Mouse (Mus musculus): ENCODE data around the gene A630095N17Rik.
"Not testable (repeated sequence)": the region's sequence is repeated elsewhere in the genome, so short reads cannot be mapped to it uniquely, and the experiment has no call there.

The A630095N17Rik gene

DNA sequence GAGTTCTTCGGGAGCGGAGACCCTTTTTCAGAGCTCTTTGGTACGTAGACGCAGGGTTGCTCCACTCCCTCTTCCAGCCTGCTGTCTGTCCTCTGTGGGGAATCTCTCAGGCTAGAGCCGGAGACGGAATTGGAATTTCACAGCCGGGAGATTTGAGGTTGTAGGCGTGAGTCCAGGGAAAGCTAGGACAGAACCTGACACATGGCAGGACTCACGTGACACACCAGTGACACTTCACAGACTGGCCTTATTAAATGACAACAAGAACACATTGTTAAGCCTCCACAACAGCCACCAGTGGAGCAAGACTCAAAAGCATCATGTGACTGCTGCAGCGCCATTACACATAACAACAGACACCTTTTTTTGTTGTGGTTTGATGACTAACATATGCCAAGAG lies 7.7 kb upstream of the A630095N17Rik start:
- no peak for DNase-seq

GRCm38 (mm10) chr1:75236117-75237050 lies 4.5 kb upstream of the A630095N17Rik start, which contains the start of gene Dnajb2:
Gene Dnajb2, plus strand, starts transcription at chr1:75236406.
- peak; percentile 80 to 85 for DNase-seq

GRCm38 (mm10) chr1:75234606-75235005 lies 2.7 kb upstream of the A630095N17Rik start:
- peak; percentile 63 to 66 for DNase-seq

DNA sequence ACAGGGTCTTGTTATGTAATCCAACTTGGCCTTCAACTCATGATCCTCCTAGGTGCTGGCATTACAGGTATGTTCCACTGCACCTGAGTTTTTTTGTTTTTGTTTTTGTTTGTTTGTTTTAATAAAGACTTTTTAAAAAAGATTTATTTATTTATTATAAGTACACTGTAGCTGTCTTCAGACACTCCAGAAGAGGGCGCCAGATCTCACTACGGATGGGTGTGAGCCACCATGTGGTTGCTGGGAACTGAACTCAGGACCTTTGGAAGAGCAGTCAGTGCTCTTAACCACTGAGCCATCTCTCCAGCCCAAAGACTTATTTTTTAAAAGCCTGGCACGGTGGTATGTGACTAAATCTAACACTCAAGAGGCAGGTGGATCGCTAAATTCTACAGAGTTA lies 587 bp upstream of the A630095N17Rik start:
- not testable (repeated sequence) for DNase-seq

DNA sequence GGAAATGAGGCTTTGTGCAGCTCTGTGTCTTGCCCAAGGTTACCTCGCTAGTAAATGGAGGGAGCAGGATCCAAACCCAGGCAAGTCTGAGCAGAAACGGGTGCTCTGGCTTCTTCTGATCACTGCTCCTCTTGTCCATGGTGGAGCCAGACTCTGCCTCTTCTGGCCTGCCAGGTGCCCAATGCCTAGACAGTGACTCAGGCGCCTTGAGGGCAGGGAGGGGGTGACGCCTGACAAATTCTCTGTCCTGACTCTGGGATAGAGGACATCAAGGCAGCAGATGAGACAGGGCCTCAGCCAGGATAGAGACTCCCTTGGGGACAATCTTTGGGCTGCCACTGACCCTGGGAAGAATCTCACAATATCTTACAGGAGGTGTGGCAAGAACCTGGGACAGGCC lies 678 bp downstream of the A630095N17Rik start:
- no peak for DNase-seq

DNA sequence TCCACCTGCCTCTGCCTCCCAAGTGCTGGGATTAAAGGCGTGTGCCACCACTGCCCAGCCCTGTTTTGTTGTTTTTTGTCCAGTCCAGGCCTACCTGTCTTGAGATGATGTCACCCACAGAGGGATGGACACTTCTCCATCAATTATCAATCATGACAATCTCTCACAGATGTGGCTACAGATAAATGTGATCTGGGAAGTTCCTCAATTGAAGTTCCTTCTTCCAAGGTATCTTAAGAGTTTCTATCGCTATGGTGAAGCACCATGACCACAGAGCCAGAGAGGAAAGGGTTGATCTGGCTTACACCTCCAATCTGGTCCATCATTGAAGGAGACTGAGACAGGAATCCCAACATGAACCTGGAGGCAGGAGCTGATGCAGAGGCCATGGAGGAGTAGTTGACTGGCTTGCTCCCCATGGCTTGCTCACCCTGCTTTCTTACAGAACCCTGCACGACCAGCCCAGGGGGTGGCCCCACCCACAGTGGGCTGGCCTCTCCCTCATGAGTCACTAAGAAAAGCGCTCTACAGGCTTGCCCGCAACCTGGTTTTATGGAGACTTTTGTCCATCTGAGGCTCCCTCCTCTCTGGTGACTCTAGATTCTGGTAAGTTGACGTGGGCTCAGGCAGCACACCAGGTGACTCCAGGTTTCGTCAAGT lies 1.4 kb downstream of the A630095N17Rik start:
- DNase-seq = no peak

- DNase-seq = no peak
Observed at GRCm38 (mm10) chr1:75229158-75229557, 2.7 kb downstream of the A630095N17Rik start.

DNA sequence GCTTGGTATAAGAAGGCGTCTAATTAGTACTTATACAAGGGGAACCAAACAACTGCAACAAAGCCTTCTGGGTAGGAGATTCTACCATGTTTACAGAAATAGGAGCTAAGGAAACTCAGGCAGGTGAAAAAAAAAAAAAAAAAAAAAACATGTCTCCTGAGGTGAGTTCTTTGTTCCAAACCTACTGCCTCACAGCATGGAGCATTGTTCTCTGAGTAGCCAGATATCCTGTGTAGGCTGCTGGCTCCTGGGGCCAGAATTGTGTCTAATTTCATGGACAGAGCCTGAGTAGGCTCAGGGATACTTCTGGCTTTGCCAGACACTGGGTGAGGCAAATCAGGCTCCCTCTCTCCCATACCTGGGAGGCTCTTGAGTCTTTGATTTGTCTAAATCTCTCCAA lies 4.2 kb downstream of the A630095N17Rik start:
- DNase-seq = no peak

DNA sequence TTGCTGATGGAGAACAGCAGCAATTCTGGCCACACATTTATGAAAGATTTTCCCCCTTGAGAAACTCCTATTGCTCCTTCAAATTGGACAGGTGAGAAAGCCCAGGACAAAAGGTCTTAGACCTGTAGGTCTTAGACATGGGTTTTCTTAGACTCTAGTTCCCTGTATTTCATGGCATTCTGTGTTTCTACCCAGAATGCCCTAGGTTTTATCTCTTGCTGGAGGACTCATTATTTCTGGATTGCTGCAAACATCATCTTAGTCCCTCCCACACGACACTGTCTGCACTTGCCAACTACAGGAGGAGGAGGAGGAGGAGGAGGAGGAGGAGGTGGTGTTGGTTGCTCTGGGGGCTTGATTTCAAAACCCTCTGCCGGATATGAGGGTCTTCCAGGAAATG lies 5.8 kb downstream of the A630095N17Rik start:
- DNase-seq = no peak

DNA sequence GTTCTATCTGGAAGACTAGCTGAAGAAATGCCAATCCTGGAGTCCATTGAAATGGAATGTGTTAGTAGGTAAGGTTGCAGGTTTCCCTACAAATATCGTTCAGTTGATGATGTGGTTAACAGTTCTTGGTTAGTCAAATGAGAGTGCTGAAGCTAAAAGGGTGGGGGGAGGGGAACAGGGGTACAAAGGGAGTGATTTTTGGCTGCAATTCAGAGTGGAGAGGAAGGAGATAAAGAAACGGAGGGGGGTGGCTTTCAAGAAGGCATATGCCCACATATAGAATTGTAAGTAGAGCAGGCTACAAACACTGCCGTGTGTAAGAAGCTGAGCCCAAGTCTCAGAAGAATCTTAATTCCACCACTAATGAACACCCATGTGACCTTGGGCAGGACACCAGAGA lies 6.4 kb downstream of the A630095N17Rik start:
- no peak for DNase-seq

- DNase-seq = no peak
Observed at GRCm38 (mm10) chr1:75223532-75223931, 8.4 kb downstream of the A630095N17Rik start.

- no peak for DNase-seq
Observed at GRCm38 (mm10) chr1:75222926-75223325, 9.0 kb downstream of the A630095N17Rik start.

DNA sequence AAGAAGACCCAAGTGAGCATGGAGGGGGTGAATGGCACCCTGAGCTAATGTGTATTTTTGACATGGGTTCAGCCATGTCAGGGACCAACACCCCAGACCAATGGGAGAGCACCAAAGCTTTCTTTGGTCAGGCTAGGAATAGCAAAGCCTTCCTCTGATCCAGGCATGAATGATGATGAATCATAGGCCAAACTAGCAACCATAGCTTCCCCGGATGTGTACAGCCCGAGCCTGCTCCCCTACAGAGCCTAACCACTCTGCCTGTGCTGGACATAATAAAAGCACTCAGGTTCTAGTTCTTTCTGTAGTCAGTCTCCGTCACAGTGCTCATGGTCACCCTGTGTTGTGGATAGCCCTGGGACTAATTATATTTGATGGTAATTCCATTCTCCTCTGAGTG lies 10.4 kb downstream of the A630095N17Rik start:
- DNase-seq = no peak

DNA sequence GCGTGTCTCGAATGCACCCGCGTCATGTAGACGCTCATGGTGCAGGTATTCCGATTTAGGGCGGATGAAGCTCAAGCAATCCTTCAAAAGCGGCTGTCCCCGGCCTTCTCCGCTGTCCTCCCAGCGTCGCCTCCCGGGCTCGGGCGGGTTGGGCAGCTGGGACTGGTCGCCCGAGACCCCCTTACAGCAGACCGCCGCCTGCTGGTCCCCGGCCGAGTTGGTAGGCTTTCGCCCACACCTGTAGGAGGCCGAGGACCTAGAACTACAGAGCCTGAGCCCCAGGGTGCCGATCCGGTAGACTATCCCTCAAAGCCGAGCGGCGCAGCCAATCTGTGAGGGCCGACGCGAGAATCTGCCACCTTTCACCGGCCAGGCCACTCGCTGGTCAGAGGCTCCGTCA lies 12.4 kb downstream of the A630095N17Rik start, which contains the start of gene Tuba4a:
Gene Tuba4a, minus strand, starts transcription at position 335 of the 400 bp plus-strand sequence.
- no peak for DNase-seq

DNA sequence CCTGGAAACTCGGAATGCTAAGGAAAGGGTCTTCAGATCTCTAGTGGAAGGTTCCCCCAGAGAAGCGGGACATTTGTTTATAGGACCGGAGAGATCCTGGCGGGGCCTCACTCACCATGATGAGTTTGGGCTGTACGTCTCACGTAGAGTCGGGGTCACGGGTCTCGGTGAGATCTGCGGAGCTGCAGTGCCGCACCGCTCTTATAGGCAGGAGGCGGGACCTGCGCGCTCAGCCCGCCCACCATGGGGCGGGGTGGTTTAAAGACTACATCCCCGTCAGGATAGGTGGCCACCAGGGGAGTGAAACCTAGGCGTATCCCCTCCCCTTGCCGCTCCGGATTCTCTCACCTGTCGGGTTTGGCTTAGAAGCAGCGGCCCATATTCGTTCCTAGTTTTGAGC lies 12.8 kb downstream of the A630095N17Rik start:
- peak; percentile 93 to 98 for DNase-seq

DNA sequence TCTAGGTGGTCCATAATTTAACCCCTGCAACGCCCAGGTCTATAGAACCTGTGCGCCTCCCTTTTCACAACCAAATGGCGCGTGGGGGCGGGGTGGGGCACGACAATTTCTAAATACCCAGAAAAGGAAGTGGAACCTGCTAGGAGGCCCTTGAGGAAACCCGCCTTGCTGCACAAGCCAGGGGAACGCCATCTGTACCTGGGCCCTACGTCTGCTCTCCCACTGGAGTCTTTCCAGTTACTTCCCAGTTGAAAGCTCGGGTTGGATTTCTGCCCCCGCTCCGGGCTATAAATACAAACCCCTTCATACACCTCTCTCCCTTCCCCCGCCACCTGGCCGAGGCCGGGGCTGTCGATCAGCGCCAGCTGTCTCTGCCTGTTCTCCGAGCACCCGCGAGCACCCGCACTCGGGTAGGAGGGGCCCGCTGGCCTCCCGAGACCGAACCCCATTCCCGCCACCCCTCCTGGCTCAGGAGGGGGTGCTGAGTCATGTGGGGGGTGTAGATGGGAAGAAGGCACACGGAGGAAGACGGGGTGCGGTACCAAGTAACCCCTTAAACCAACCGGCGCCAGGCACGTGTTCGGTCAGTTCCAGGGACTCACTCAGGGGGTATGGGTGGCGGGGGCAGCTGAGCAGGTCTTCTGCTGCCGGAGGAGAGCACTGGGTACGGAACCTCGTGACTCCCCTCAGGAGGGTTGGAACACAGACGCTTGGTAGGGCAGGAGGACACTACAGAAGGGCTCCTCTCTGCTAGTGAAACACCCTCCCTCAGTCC lies 13.5 kb downstream of the A630095N17Rik start:
- DNase-seq = peak; percentile 56 to 72

DNA sequence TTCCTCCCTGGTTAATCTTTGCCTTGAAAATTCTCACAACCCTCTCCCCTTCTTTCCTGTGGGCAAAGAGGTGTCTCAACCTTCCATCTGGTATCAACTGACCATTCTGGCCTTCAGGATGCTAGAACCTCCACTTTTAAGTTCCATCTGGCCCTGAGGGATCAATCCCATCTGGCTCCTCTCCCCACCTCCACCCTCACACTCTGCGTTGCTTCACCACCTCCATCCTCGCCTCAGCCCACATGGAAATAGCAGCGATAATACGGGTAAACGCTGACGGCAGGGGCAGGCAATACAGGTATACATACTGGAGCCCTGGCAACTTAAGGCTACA lies 14.0 kb downstream of the A630095N17Rik start:
- no peak for DNase-seq

DNA sequence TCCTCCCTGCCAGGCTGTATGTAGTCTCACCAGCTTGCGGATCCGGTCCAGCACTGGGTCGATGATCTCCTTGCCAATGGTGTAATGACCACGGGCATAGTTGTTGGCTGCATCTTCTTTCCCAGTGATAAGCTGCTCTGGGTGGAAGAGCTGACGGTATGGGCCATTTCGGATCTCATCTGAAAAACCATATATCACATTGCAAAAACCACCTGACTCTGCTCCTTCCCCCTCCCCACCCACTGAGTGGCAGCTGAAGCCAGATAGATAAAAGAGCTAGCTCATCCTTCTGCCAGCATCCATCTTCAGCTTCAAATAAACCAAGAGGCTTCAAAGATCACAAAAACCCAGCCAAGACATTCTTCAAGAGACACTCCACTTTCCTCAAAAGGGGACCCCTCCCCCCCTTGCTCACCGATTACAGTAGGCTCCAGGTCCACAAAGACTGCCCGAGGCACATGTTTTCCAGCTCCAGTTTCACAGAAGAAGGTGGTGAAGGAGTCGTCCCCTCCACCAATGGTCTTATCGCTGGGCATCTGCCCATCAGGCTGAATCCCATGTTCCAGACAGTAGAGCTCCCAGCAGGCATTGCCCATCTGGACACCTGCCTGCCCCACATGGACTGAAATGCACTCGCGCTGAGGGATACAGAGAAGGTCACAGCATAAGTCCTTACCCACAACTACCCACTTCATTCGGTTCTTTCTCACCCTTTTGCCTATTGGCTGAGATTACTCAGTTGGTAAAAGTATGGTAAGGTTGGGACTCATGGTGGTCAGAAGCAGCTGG lies 14.9 kb downstream of the A630095N17Rik start:
- DNase-seq = no peak

- DNase-seq = no peak
Observed at GRCm38 (mm10) chr1:75215785-75216184, 16.1 kb downstream of the A630095N17Rik start.

DNA sequence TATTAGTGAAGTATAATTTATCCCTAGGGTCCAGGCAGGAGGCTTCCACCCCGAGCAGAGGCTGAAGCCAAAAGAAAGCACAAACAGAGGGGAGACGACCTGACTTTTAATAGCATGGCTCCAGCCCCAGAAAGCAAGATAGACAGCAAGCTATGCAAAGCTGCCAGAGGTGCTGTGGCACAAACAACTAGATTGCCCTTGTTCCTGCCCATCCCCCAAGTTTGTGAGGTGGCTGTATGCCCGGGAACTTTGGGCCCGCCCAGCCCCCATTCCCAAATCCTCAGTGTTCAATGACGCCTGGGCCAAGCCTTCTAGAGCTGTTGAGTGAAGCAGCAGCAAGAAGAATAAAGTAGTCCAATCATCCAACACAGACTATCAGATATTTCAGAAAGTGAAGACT lies 17.0 kb downstream of the A630095N17Rik start:
- DNase-seq = no peak

GRCm38 (mm10) chr1:75214442-75214841 lies 17.5 kb downstream of the A630095N17Rik start:
- DNase-seq = no peak

DNA sequence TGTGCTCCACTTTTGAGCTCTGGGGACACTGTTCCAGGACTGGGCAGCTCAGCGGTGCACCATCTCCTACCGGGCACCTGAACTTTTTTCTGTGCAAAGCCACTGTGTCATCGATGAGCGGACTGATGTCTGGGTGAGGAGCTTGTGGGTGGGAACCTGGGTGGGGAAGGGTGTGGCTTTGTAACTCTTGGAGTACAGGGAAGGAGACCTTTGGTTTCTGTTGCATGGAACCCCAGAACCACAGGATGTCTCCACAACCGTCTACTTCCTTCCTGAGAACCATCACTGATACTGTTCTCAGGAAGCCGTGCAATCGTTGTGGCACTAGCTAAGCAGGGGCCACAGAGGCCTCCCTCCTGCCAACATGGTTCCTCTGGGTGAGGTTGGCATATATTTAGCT lies 18.8 kb downstream of the A630095N17Rik start:
- no peak for DNase-seq
